In the genomic region with DNA sequence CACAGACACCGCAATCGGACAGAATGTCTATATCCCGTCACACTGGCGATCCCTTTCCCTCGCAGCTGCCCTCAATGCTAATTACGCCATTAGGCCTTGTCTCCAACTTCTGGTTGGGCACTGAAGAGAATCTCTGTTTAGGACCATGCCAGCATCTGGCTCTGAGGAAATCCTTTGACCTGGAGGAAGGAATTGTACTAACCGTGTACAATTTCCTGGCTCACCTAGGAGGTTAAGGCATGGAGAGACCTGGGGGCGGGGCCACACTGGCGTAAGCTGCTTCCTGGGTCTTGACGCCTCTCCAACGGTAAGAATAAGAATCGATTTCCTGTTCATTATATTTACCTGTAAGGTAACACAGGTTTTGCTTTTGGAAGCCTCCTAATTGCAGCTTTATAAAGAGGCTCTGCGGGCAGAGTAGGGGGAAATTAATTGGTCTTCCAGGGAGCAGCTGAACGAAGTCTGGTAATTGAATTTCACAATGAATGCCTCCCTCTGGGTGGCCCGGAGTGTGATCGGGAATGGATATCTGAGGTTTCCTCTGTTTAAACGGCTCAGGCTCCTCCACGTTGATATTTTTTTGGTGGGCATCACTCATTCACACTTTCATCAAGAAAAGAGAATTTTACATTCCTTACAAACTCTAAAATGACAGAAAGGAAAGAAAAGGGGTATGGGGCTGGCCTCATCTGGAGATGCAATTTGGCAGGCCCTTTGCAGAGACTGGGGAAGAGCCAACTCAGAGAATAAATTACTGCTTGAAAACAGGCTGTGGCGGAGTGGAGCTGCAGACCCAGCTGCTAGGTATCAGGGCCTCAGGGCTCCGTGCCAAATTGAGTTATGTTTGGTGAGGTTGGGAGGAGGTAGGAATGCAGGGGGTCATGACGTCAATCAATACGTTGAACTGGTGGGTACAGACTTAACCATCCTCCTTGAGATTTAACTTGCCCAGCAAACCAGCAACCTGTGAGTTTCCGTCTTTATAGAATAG, we compare ENCODE assay signal across 10 mouse cellular contexts. TPM values are rescaled to one million over a fixed set of nuclear protein-coding genes. Genes with fewer than 3 reads are reported as not detected.
A peak's percentile ranks its signal among the peaks of the same experiment; 100 is the strongest.
DNase-seq lines count a peak whose midpoint lies in the region; ATAC-seq and TF ChIP-seq lines count a peak whose summit lies in the region.
"Had no signal": no experiment of that assay in that cellular context is flagged by ENCODE, and none has a peak within 500 bp of the region (broad histone marks: within the 10 kb centered on the region; RNA-seq: fewer than 3 reads in every experiment).

No protein-coding gene starts in this region.

- no peak overlapping the region for H3K4me2 ChIP-seq in neural tube, embryonic 11.5 days (ENCODE audit: low read depth)
- peak overlapping the region; percentile 3; the same call in 1 of the 2 replicates for H3K4me2 ChIP-seq in hindbrain, embryonic 12.5 days (replicated peaks)

- peak; percentile 42 for DNase-seq in gastrocnemius, postnatal 10 days
- no peak for DNase-seq in gastrocnemius, adult 8-10 months (ENCODE audit: low spot score in 2 of 2)
- peak; percentile 35 for DNase-seq in neural tube, embryonic 11.5 days (ENCODE audit: low spot score)
- no peak for DNase-seq in neural tube, embryonic 10.5 days (ENCODE audit: extremely low spot score, low spot score)
- DNase-seq in retina, postnatal 1 day, result peak; percentile 90
- DNase-seq in adipocyte (ENCODE audit: low spot score), result no peak
- no peak for DNase-seq in gastrocnemius, adult 2 months

- H3K36me3 ChIP-seq in neural tube, embryonic 11.5 days (ENCODE audit: control insufficient read depth, insufficient read depth, low read length), result no peaks in the 10 kb centered on the region
- no peaks in the 10 kb centered on the region for H3K36me3 ChIP-seq in hindbrain, embryonic 12.5 days

- intact Hi-C loops in gastrocnemius, adult 2 months (cut with DNase I), result no loop called here

- no peak overlapping the region for H3K9ac ChIP-seq in neural tube, embryonic 11.5 days (ENCODE audit: low read length)
- no peak overlapping the region for H3K9ac ChIP-seq in hindbrain, embryonic 12.5 days

- no peak for ATAC-seq in neural tube, embryonic 11.5 days (ENCODE audit: insufficient read depth, low FRiP score, low TSS enrichment)
- ATAC-seq in hindbrain, embryonic 12.5 days (ENCODE audit: low FRiP score), result peak; percentile 71

- no peaks in the 10 kb centered on the region for H3K27me3 ChIP-seq in neural tube, embryonic 11.5 days (ENCODE audit: control insufficient read depth, insufficient read depth, low read length)
- no peaks in the 10 kb centered on the region for H3K27me3 ChIP-seq in hindbrain, embryonic 12.5 days

- H3K27ac ChIP-seq in neural tube, embryonic 11.5 days (ENCODE audit: low read depth, low read length), result no peak overlapping the region
- peak overlapping the region; percentile 68 for H3K27ac ChIP-seq in hindbrain, embryonic 12.5 days
- no peak overlapping the region for H3K27ac ChIP-seq in gastrocnemius, adult 2 months

- TF ChIP-seq CTCF in gastrocnemius, adult 2 months (IDR thresholded peaks at IDR 0.05), result no peak

- H3K4me3 ChIP-seq in neural tube, embryonic 11.5 days (ENCODE audit: low read depth, low read length), result no peak overlapping the region
- H3K4me3 ChIP-seq in hindbrain, embryonic 12.5 days, result no peak overlapping the region
- H3K4me3 ChIP-seq in gastrocnemius, adult 2 months, result no peak overlapping the region

- no peaks in the 10 kb centered on the region for H3K9me3 ChIP-seq in neural tube, embryonic 11.5 days (ENCODE audit: control insufficient read depth, low read length)
- H3K9me3 ChIP-seq in hindbrain, embryonic 12.5 days (replicated peaks), result no peaks in the 10 kb centered on the region

- H3K4me1 ChIP-seq in neural tube, embryonic 11.5 days (ENCODE audit: control insufficient read depth, insufficient read depth, low read length), result no peaks in the 10 kb centered on the region
- H3K4me1 ChIP-seq in hindbrain, embryonic 12.5 days, result peaks cover 15% of the 10 kb centered on the region

- WGBS in neural tube, embryonic 11.5 days, result 60% methylated on average over 23 of the region's 23 CpGs
- WGBS in hindbrain, embryonic 12.5 days, result 57% methylated on average over 23 of the region's 23 CpGs

RNA-seq across cellular contexts. Expression of gene Gm14214, which starts 20.5 kb away (rescaled TPM):
- not detected for total RNA-seq in gastrocnemius, postnatal 10 days (2021)
- total RNA-seq in gastrocnemius, adult 8-10 months (2022), result not detected
- not detected in 2 replicates for polyA plus RNA-seq in neural tube, embryonic 11.5 days (2014; fragmentation: Nextera tagmentation; extraction: Ambion mirVana)
- polyA plus RNA-seq in hindbrain, embryonic 12.5 days (2016; fragmentation: Nextera tagmentation; extraction: Ambion mirVana), result 0.36 TPM in 1 of 2 replicates, not detected in the other
- not detected for total RNA-seq in gastrocnemius, adult 2 months (2021)
- total RNA-seq: layer of hippocampus, postnatal 25 days had no signal
- polyA plus RNA-seq: cortical plate, adult 2 months had no signal

RNA-seq across cellular contexts. Expression of gene Raly, which starts 41.6 kb away (rescaled TPM):
- total RNA-seq in gastrocnemius, postnatal 10 days (2021), result 100 to 1,000 TPM; 129 to 134 TPM
- 10 to 100 TPM; 54.8 to 69.4 (median 58.4) TPM for total RNA-seq in gastrocnemius, adult 8-10 months (2022)
- polyA plus RNA-seq in neural tube, embryonic 11.5 days (2014; fragmentation: Nextera tagmentation; extraction: Ambion mirVana), result 59.4 and 74.7 TPM in 2 replicates
- 34.1 and 37.7 TPM in 2 replicates for polyA plus RNA-seq in hindbrain, embryonic 12.5 days (2016; fragmentation: Nextera tagmentation; extraction: Ambion mirVana)
- total RNA-seq in gastrocnemius, adult 2 months (2021), result 10 to 100 TPM; 62.5 to 70.7 TPM

RNA-seq across cellular contexts. Expression of gene a, which starts 41.9 kb away (rescaled TPM):
- total RNA-seq in gastrocnemius, postnatal 10 days (2021), result not detected
- total RNA-seq in gastrocnemius, adult 8-10 months (2022), result not detected
- polyA plus RNA-seq in neural tube, embryonic 11.5 days (2014; fragmentation: Nextera tagmentation; extraction: Ambion mirVana), result 1.2 and 1.3 TPM in 2 replicates
- 1.7 and 3.0 TPM in 2 replicates for polyA plus RNA-seq in hindbrain, embryonic 12.5 days (2016; fragmentation: Nextera tagmentation; extraction: Ambion mirVana)
- not detected for total RNA-seq in gastrocnemius, adult 2 months (2021)
- total RNA-seq: layer of hippocampus, postnatal 25 days had no signal

Comparison
In these comparisons a context has a peak if more than half of its experiments do, and no peak if none do; other contexts are left out.
1. DNase-seq: peak in gastrocnemius, postnatal 10 days (single experiment), neural tube, embryonic 11.5 days (single experiment) and retina, postnatal 1 day (single experiment); none in gastrocnemius, adult 8-10 months (0 of 2), neural tube, embryonic 10.5 days (single experiment), adipocyte (single experiment) and gastrocnemius, adult 2 months (single experiment).